Mouse (Mus musculus): ENCODE results near the gene Sobp. TPM values are rescaled to one million over a fixed set of nuclear protein-coding genes. Genes with fewer than 3 reads are reported as not detected.

The Sobp gene
- polyA plus RNA-seq, 1 experiment, result 0.95 TPM

GRCm38 (mm10) chr10:43006534-43006933 is 167.8 kb downstream of the Sobp start:
- Histone ChIP-seq H3K4me1 (ENCODE audit: control insufficient read depth, insufficient read depth, insufficient read length, low read length) (no peaks in the 10 kb centered on the region; the same call in 1 of the 2 replicates), H3K4me3 (ENCODE audit: insufficient read depth, low read depth, low read length) (no peak overlapping the region), H3K27ac (replicated peaks; ENCODE audit: low read depth, low read length) (no peak overlapping the region)

GRCm38 (mm10) chr10:43005677-43006076 is 168.7 kb downstream of the Sobp start:
- H3K27ac ChIP-seq (replicated peaks; ENCODE audit: low read depth, low read length), result no peak overlapping the region
- no peaks in the 10 kb centered on the region; the same call in 1 of the 2 replicates for H3K4me1 ChIP-seq (ENCODE audit: control insufficient read depth, insufficient read depth, insufficient read length, low read length)
- no peak overlapping the region for H3K4me3 ChIP-seq (ENCODE audit: insufficient read depth, low read depth, low read length)

DNA sequence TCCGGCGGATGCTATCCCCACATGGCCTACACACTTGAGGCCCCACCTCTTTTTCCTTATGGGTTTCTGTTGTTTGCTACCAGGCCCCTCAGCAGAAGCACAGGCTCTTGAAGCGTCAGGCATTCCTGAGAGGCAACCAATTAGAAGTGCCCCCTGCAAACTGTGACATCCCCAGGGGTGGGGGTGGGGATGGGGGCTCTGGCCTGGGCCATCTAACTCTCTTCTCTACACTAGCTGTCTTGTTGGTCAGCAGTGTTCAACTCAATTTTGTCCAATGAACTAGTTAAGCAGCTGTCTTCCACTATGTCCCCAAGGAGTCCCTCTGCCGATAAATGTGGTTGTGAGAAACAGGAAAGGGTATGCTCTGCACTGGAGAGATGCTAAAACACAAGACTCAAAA is 169.3 kb downstream of the Sobp start:
- Histone ChIP-seq H3K27ac (replicated peaks; ENCODE audit: low read depth, low read length) (no peak overlapping the region), H3K4me1 (ENCODE audit: control insufficient read depth, insufficient read depth, insufficient read length, low read length) (no peaks in the 10 kb centered on the region; the same call in 1 of the 2 replicates), H3K4me3 (ENCODE audit: insufficient read depth, low read depth, low read length) (no peak overlapping the region)

DNA sequence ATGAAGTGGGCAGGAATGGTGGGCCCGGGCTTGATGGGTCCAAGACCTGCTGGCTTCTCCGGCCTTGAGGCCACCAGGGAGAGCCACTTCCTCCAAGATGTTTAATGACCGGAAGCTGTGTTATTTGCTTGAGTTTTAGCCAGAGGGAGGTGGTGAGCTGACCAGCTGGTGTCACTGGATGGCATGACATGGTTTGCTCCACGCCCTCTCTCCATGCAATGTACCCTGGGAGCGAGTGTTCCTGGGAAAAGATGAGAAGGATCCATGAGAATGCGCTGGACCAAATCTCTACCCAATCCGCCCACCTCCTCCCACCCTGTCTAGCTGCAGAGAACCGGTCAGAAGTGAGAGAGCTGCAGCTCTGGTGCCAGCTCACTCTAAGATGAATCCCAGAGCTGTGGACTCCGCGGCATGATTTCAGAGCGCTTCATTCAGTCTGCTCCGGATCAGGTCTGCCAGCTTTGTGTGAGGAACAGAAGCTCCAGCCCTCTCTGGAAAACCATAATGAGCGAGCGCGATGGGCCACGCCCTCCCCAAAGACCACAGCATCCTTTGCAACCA is 170.1 kb downstream of the Sobp start:
- no peak overlapping the region for H3K4me3 ChIP-seq (ENCODE audit: insufficient read depth, low read depth, low read length)
- H3K4me1 ChIP-seq (ENCODE audit: control insufficient read depth, insufficient read depth, insufficient read length, low read length), result no peaks in the 10 kb centered on the region; the same call in 1 of the 2 replicates
- no peak overlapping the region for H3K27ac ChIP-seq (replicated peaks; ENCODE audit: low read depth, low read length)

DNA sequence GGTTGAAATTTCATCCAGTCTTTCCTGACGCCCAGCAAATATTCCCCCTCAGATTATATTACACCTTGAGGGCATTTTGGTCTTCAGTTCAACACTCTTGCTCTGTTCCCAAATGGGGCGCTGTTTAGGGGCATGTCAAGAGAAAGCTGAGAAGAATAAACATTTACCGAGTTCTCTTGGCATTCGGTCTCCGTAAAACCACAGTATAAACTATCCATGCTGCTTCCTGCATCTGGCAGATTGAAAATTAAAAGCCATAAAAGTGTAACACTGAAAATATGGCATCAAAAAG is 170.9 kb downstream of the Sobp start:
- Histone ChIP-seq H3K27ac (replicated peaks; ENCODE audit: low read depth, low read length) (no peak overlapping the region), H3K4me1 (ENCODE audit: control insufficient read depth, insufficient read depth, insufficient read length, low read length) (no peaks in the 10 kb centered on the region; the same call in 1 of the 2 replicates), H3K4me3 (ENCODE audit: insufficient read depth, low read depth, low read length) (no peak overlapping the region)

GRCm38 (mm10) chr10:43002721-43003465 is 171.4 kb downstream of the Sobp start:
- peak overlapping the region; percentile 47 for H3K4me3 ChIP-seq (ENCODE audit: insufficient read depth, low read depth, low read length)
- no peak overlapping the region for H3K27ac ChIP-seq (replicated peaks; ENCODE audit: low read depth, low read length)
- H3K4me1 ChIP-seq (ENCODE audit: control insufficient read depth, insufficient read depth, insufficient read length, low read length), result no peaks in the 10 kb centered on the region; the same call in 1 of the 2 replicates

DNA sequence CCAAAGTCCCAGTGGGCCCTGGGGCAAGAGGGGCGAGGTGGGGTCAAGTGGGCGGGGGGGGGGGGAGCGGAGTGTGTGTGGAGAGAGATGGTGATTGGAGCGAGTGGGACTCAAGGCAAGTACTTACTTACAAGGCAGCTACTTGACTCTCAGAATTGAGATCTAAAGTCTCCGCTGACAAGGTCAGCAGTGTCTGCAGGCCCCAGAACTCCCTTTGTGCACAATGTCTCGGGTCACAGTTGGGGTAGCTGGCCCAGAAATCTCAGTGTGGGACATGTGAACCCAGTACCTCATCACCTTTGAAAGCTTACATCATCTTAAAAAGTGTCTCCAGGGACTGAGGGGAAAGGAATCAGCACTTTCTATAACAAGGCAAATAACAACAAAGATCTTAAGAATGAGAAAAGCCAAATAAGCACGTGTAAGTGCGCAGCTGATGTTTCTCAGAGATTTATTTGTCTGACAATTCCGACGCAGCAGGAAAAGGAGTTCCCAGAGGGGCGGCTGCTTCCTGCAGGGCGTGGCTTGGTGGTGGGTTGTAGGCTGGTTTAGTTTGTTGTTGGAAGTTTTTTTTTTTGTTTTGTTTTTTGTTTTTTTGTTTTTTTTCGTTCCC is 172.2 kb downstream of the Sobp start:
- no peaks in the 10 kb centered on the region; the same call in 1 of the 2 replicates for H3K4me1 ChIP-seq (ENCODE audit: control insufficient read depth, insufficient read depth, insufficient read length, low read length)
- no peak overlapping the region for H3K27ac ChIP-seq (replicated peaks; ENCODE audit: low read depth, low read length)
- H3K4me3 ChIP-seq (ENCODE audit: insufficient read depth, low read depth, low read length), result peak overlapping the region; percentile 47; the same call in 1 of the 2 replicates

- no peak overlapping the region for H3K27ac ChIP-seq (replicated peaks; ENCODE audit: low read depth, low read length)
These were observed 172.9 kb downstream of the Sobp start for GRCm38 (mm10) chr10:43001433-43001832.

GRCm38 (mm10) chr10:42999324-42999723 is 175.0 kb downstream of the Sobp start:
- no peak overlapping the region for H3K4me3 ChIP-seq (ENCODE audit: insufficient read depth, low read depth, low read length)
- H3K27ac ChIP-seq (replicated peaks; ENCODE audit: low read depth, low read length), result no peak overlapping the region
- H3K4me1 ChIP-seq (ENCODE audit: control insufficient read depth, insufficient read depth, insufficient read length, low read length), result peaks cover 3% of the 10 kb centered on the region

More at GRCm38 (mm10) chr10:43001433-43001832, 172.9 kb downstream of the Sobp start:
- H3K4me1 ChIP-seq (ENCODE audit: control insufficient read depth, insufficient read depth, insufficient read length, low read length), result no peaks in the 10 kb centered on the region; the same call in 1 of the 2 replicates
- H3K4me3 ChIP-seq (ENCODE audit: insufficient read depth, low read depth, low read length), result no peak overlapping the region

GRCm38 (mm10) chr10:42997278-42997677 is 177.1 kb downstream of the Sobp start:
- H3K4me1 ChIP-seq (ENCODE audit: control insufficient read depth, insufficient read depth, insufficient read length, low read length), result peaks cover 3% of the 10 kb centered on the region; the same call in 1 of the 2 replicates
- H3K27ac ChIP-seq (replicated peaks; ENCODE audit: low read depth, low read length), result no peak overlapping the region
- no peak overlapping the region for H3K4me3 ChIP-seq (ENCODE audit: insufficient read depth, low read depth, low read length)

DNA sequence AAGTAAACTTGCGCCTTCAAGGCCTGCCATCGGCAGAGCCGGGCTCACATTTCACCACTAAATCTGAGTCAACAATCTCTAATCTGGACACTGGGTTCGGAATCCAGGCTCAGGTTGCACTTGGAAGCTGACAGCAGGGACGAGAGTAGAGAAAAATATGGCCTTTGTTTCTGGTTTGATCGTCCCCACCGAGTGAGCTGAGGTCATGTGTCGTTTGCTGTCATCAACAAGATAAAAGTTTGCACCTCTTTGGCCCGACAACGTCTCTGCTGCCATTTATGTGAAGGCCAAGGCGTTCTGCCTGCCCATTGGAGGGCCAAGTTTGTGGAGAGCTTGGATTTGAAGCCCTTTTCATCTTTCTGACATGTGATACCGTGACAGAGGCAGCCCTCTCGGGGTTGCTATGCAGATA is 178.8 kb downstream of the Sobp start:
- H3K27ac ChIP-seq (replicated peaks; ENCODE audit: low read depth, low read length), result no peak overlapping the region
- no peak overlapping the region for H3K4me3 ChIP-seq (ENCODE audit: insufficient read depth, low read depth, low read length)

DNA sequence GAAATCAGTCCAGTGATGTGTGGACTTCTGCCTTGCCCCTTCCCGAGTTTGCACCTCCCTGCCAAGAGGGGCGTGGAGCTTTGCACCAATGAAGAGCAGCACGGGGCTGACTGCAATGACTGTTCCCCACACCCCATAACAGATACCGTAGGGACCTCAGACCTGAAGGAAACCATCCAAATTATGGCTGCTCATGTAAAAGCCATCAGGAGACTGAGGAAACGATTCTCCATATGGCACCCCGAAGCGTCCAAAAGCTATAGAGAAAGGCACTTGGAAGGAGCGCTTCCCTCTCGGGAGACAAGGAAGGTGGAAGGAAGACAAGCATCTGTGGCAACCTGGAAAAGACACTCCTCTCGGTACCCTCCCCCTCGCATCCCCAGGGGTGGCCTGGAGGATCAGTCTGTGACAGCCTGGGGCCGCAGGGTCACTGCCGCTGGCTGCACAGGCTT is 180.0 kb downstream of the Sobp start:
- Histone ChIP-seq H3K27ac (replicated peaks; ENCODE audit: low read depth, low read length) (peak overlapping the region; percentile 40; the same call in 1 of the 2 replicates), H3K4me1 (ENCODE audit: control insufficient read depth, insufficient read depth, insufficient read length, low read length) (peaks cover 3% of the 10 kb centered on the region; the same call in 1 of the 2 replicates), H3K4me3 (ENCODE audit: insufficient read depth, low read depth, low read length) (peak overlapping the region; percentile 9; the same call in 1 of the 2 replicates)

More for the DNA sequence above, 178.8 kb downstream of the Sobp start:
- H3K4me1 ChIP-seq (ENCODE audit: control insufficient read depth, insufficient read depth, insufficient read length, low read length), result peaks cover 3% of the 10 kb centered on the region; the same call in 1 of the 2 replicates

GRCm38 (mm10) chr10:42991018-42991417 is 183.3 kb downstream of the Sobp start:
- Histone ChIP-seq H3K4me3 (ENCODE audit: insufficient read depth, low read depth, low read length) (no peak overlapping the region), H3K4me1 (ENCODE audit: control insufficient read depth, insufficient read depth, insufficient read length, low read length) (peaks cover 3% of the 10 kb centered on the region; the same call in 1 of the 2 replicates), H3K27ac (replicated peaks; ENCODE audit: low read depth, low read length) (no peak overlapping the region)

- Histone ChIP-seq H3K4me1 (ENCODE audit: control insufficient read depth, insufficient read depth, insufficient read length, low read length) (peaks cover 3% of the 10 kb centered on the region; the same call in 1 of the 2 replicates), H3K27ac (replicated peaks; ENCODE audit: low read depth, low read length) (no peak overlapping the region), H3K4me3 (ENCODE audit: insufficient read depth, low read depth, low read length) (no peak overlapping the region)
These were observed 184.4 kb downstream of the Sobp start for GRCm38 (mm10) chr10:42989910-42990309.

DNA sequence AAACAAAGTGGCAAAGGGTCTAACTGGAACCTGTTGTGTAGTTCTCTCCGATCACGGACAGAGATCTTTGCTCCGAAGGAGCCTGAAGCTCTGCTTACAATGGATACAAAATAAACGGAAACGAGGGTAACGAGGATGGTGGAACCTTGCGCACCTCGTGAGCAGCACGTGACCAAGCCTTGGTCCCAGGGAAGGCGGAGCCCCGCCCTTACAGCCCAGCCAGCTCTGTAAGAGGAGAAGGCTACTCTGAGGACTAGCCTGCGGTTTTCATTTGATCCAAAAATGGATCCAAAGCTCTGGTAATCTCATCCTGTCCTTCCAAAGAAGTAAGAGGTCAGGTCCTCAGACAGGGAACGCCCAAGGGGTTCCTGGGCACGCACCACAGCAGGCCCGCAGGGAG is 185.7 kb downstream of the Sobp start:
- no peak overlapping the region for H3K4me3 ChIP-seq (ENCODE audit: insufficient read depth, low read depth, low read length)
- no peaks in the 10 kb centered on the region for H3K4me1 ChIP-seq (ENCODE audit: control insufficient read depth, insufficient read depth, insufficient read length, low read length)
- no peak overlapping the region for H3K27ac ChIP-seq (replicated peaks; ENCODE audit: low read depth, low read length)

All from brown adipose tissue, adult 24 weeks (tissue).